ENCODE assay signal across 15 mouse cellular contexts in the genomic region with DNA sequence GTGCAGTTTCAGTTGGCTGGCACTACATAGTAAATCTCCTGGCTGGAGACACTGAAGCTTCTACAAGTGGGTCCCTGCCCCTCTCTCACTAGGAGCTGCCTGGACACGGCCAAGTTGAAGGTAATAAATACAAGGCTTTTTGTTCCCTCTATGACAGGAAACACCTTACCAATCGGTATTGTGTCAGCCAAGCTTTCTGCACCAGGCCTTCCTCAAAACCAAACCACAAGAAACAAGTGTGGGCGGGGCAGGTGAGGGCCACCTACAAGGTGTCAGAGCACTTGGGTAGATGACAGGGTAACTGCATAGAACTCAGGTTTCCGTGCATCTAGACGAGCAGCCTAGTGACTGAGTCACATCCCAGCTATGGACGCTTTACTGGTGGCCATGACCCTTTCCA. TPM values are rescaled to one million over a fixed set of nuclear protein-coding genes. Genes with fewer than 3 reads are reported as not detected.
DNase-seq lines count a peak whose midpoint lies in the region; ATAC-seq and TF ChIP-seq lines count a peak whose summit lies in the region.
"Had no signal": no experiment of that assay in that cellular context is flagged by ENCODE, and none has a peak within 500 bp of the region (broad histone marks: within the 10 kb centered on the region; RNA-seq: fewer than 3 reads in every experiment).

No protein-coding gene starts in this region.

- no peak for DNase-seq in midbrain, embryonic 10.5 days (ENCODE audit: low spot score)
- DNase-seq in natural killer cell, adult 2 months (ENCODE audit: low spot score in 2 of 2): peak; percentile 79 to 87
- DNase-seq in thymus, postnatal 25 days: peak; percentile 79
- DNase-seq in kidney, postnatal 36 days: no peak
- DNase-seq in gastrocnemius, adult 2 months: no peak
- no peak for DNase-seq in hindbrain, embryonic 14.5 days (ENCODE audit: low spot score)
- DNase-seq: layer of hippocampus, postnatal 36 days; lung, embryonic 14.5 days; right cerebral cortex, postnatal 25 days had no signal

- peaks cover 67% of the 10 kb centered on the region for H3K36me3 ChIP-seq in midbrain, embryonic 10.5 days
- H3K36me3 ChIP-seq in midbrain, embryonic 13.5 days: peaks cover 65% of the 10 kb centered on the region
- H3K36me3 ChIP-seq in hindbrain, embryonic 14.5 days (replicated peaks; ENCODE audit: control insufficient read depth, insufficient read depth): peaks cover 66% of the 10 kb centered on the region

- peaks cover 57% of the 10 kb centered on the region for H3K4me1 ChIP-seq in midbrain, embryonic 10.5 days
- H3K4me1 ChIP-seq in midbrain, embryonic 13.5 days (replicated peaks): peaks cover 44% of the 10 kb centered on the region
- no peaks in the 10 kb centered on the region; the same call in 1 of the 2 replicates for H3K4me1 ChIP-seq in hindbrain, embryonic 14.5 days (replicated peaks; ENCODE audit: control insufficient read depth, insufficient read depth, low read length)

- no peak overlapping the region for H3K9ac ChIP-seq in midbrain, embryonic 13.5 days (replicated peaks)
- H3K9ac ChIP-seq in hindbrain, embryonic 14.5 days: no peak overlapping the region
- H3K9ac ChIP-seq: lung, embryonic 14.5 days had no signal

- ATAC-seq in midbrain, embryonic 13.5 days: no peak
- ATAC-seq in common myeloid progenitor, adult 5-6 weeks (replicated peaks; ENCODE audit: low read depth, poor library complexity, severe bottlenecking): peak; percentile 39
- no peak for ATAC-seq in hindbrain, embryonic 14.5 days (ENCODE audit: low FRiP score)
- ATAC-seq: forebrain, embryonic 14.5 days; Patski had no signal

- 92% methylated on average over 6 of the region's 6 CpGs for WGBS in midbrain, embryonic 10.5 days
- 92% methylated on average over 6 of the region's 6 CpGs for WGBS in midbrain, embryonic 13.5 days
- 96% methylated on average over 6 of the region's 6 CpGs for WGBS in hindbrain, embryonic 14.5 days

- intact Hi-C loops in gastrocnemius, adult 2 months (cut with DNase I): no loop called here

- no peak for TF ChIP-seq CTCF in gastrocnemius, adult 2 months (IDR thresholded peaks at IDR 0.05)

- no peak overlapping the region for H3K4me2 ChIP-seq in midbrain, embryonic 13.5 days (replicated peaks)
- no peak overlapping the region for H3K4me2 ChIP-seq in hindbrain, embryonic 14.5 days (replicated peaks)
- H3K4me2 ChIP-seq: lung, embryonic 14.5 days had no signal

- no peaks in the 10 kb centered on the region for H3K9me3 ChIP-seq in midbrain, embryonic 10.5 days (replicated peaks)
- H3K9me3 ChIP-seq in midbrain, embryonic 13.5 days: no peaks in the 10 kb centered on the region
- no peaks in the 10 kb centered on the region for H3K9me3 ChIP-seq in hindbrain, embryonic 14.5 days (ENCODE audit: control insufficient read depth, low read length)
- H3K9me3 ChIP-seq: heart, embryonic 10.5 days had no signal

- 0 out of 2 replicates have a peak overlapping the region, but pooled peaks have one; percentile 89 for H3K27ac ChIP-seq in midbrain, embryonic 10.5 days (replicated peaks)
- H3K27ac ChIP-seq in midbrain, embryonic 13.5 days: no peak overlapping the region
- no peak overlapping the region for H3K27ac ChIP-seq in gastrocnemius, adult 2 months
- H3K27ac ChIP-seq in hindbrain, embryonic 14.5 days: no peak overlapping the region
- H3K27ac ChIP-seq: heart, embryonic 10.5 days had no signal

- no peaks in the 10 kb centered on the region for H3K27me3 ChIP-seq in midbrain, embryonic 10.5 days (ENCODE audit: low read depth, poor library complexity, severe bottlenecking)
- no peaks in the 10 kb centered on the region for H3K27me3 ChIP-seq in midbrain, embryonic 13.5 days
- no peaks in the 10 kb centered on the region for H3K27me3 ChIP-seq in hindbrain, embryonic 14.5 days (ENCODE audit: control insufficient read depth, insufficient read depth, low read length)
- H3K27me3 ChIP-seq: Patski had no signal

- no peak overlapping the region for H3K4me3 ChIP-seq in midbrain, embryonic 10.5 days
- H3K4me3 ChIP-seq in midbrain, embryonic 13.5 days (replicated peaks): no peak overlapping the region
- no peak overlapping the region for H3K4me3 ChIP-seq in gastrocnemius, adult 2 months
- H3K4me3 ChIP-seq in hindbrain, embryonic 14.5 days (replicated peaks; ENCODE audit: low read length): no peak overlapping the region
- H3K4me3 ChIP-seq: heart, embryonic 10.5 days; myocyte had no signal

RNA-seq across cellular contexts. Expression of a gene that starts 7.4 kb away (rescaled TPM):
- 2.6 and 2.7 TPM in 2 replicates for polyA plus RNA-seq in midbrain, embryonic 10.5 days (2016; fragmentation: Nextera tagmentation; extraction: Ambion mirVana)
- 1.6 and 2.3 TPM in 2 replicates for polyA plus RNA-seq in midbrain, embryonic 13.5 days (2015; fragmentation: Nextera tagmentation; extraction: Ambion mirVana)
- total RNA-seq in common myeloid progenitor, adult 5-6 weeks (2017): 52.0 and 54.0 TPM in 2 replicates
- total RNA-seq in gastrocnemius, adult 2 months (2021): 1 to 10 TPM; 1.0 to 3.8 TPM
- 2.3 and 2.6 TPM in 2 replicates for polyA plus RNA-seq in hindbrain, embryonic 14.5 days (2014; fragmentation: Nextera tagmentation; extraction: Ambion mirVana)

RNA-seq across cellular contexts. Expression of a gene that starts 53.0 kb away (rescaled TPM):
- 7.1 and 8.9 TPM in 2 replicates for polyA plus RNA-seq in midbrain, embryonic 10.5 days (2016; fragmentation: Nextera tagmentation; extraction: Ambion mirVana)
- polyA plus RNA-seq in midbrain, embryonic 13.5 days (2015; fragmentation: Nextera tagmentation; extraction: Ambion mirVana): 15.1 and 15.7 TPM in 2 replicates
- 5.4 and 7.4 TPM in 2 replicates for total RNA-seq in common myeloid progenitor, adult 5-6 weeks (2017)
- total RNA-seq in gastrocnemius, adult 2 months (2021): 1 to 10 TPM; 6.1 to 6.4 TPM
- polyA plus RNA-seq in hindbrain, embryonic 14.5 days (2014; fragmentation: Nextera tagmentation; extraction: Ambion mirVana): 11.6 and 13.5 TPM in 2 replicates

Comparison
In these comparisons a context has a peak if more than half of its experiments do, and no peak if none do; other contexts are left out.
1. DNase-seq: peak in natural killer cell, adult 2 months (2 of 2) and thymus, postnatal 25 days (single experiment); none in midbrain, embryonic 10.5 days (single experiment), kidney, postnatal 36 days (0 of 2), gastrocnemius, adult 2 months (single experiment) and hindbrain, embryonic 14.5 days (single experiment).